Mouse (Mus musculus) lung, adult 18-20 months (tissue): ENCODE results near the gene Zfp683.

Experiments
- DNase-seq, 2 experiments: peaks; one replicate each; pipeline ENCODE4 v3.0.0; 2022; ENCODE audit warnings: mixed read lengths in 2 of 2

The Zfp683 gene

DNA sequence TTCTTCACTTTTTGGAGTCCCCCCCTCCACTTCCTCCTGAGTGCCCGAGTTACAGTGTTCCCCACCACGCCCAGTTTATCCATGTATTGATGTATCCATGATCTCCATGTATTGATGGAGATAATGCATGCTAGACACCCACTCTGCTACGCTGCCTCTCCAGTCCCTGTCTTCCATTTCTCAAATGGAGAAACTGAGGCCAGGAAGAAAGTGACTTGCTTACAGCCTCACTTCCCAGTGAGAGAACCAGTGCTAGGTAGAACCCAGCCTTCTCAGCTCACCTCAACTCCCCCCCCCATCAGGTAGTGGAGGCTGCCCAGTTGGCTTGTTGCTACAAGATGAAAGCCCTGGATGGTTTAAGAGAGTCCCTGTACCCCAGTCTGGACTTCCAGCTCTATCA lies at the start of gene Zfp683:
TSS of gene Zfp683 (plus strand) at position 301 of the 400 bp plus-strand sequence.
- no peak for DNase-seq

- DNase-seq, result peak; percentile 9 to 19
These were observed 47.9 kb upstream of the Zfp683 start for GRCm38 (mm10) chr4:134005581-134006358.

- DNase-seq, result no peak
These were observed 46.8 kb upstream of the Zfp683 start for GRCm38 (mm10) chr4:134006845-134007244.

DNA sequence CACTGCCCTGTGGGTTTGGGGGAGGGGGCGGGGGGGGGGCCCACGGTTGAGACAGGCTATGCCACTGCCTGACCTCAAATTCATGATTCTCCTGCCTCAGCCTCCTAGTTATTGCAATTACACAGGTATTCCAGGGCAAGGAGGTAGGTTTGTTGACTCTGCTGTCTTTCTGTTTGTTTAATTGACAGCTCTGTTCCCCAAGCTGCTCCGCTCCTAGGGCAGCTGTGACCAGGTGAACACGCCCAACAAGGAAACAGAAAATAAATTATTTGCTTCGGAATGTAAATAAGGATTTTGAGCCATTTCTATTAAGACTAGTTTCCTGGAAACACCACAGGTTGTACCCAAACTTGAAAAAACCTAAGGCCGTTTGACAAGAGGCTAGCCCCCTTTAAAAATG lies 43.9 kb upstream of the Zfp683 start:
- no peak for DNase-seq

DNA sequence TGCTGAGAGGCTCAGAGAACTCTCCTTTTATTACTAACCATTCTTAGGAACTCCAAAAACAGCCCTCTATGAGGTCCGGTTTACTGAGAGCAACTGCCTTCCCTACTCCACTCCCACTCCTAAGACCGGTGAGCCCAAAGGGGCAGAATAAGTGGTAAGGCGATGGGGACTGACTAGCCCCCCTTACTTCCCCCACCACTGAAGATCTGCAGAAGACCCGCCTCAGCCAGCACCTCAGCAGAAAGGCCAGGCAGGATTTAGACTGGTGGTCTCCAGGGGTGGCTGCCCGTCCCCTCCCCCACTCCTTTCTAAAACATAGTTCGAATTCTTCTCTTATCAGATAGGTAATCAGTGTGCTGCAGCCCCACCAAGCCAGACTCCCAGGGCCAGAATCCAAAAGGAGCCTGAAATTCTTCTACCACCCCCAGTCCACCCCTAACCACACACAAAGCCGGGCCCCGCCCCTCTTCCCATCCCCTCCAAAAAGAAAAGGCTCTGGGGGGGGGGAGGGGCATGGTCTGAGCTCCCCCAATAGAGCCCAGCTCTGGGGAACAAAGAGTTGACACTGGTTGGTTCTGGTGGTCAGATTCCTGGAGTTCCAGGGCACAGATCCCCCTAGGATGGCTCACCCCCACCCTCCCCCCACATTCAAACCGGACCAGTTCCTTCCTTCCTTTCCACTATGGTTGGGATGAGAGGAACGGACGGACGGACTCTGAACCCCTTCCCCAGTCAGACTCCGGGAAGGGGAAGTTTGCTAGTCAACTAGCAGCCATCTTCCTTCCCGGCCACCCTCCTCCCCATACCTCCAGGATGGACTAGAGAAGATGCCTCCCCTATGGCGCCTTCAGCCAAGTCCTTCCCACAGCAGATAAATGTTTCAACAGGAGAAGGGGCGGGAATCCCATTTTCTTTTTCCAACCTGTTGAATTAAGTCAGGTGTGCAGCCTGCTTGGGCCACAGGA lies 41.9 kb upstream of the Zfp683 start:
- DNase-seq, result no peak

- DNase-seq, result no peak
These were observed 40.6 kb upstream of the Zfp683 start for GRCm38 (mm10) chr4:134012858-134013528.

GRCm38 (mm10) chr4:134016208-134016607 lies 37.4 kb upstream of the Zfp683 start:
- no peak for DNase-seq

DNA sequence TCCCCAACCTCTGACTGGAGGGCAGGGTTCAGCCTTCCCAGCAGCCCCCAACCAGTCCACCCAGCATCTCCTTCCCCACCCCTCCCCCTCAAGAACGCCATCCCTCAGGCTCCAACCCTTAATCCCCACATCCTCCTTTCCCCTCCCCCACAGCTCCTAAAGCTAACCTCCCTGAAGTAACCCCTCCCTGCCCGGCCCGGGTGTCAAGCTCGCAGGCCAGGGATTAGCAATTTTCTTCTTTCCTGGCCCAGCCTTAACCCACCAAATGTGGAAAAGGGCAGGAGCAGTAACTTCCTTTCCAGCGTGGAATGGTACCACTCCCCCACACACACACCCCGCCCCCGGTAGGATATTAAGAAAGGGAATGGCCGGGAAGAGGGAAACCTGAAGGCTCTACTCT lies 36.9 kb upstream of the Zfp683 start:
- DNase-seq, result no peak

DNA sequence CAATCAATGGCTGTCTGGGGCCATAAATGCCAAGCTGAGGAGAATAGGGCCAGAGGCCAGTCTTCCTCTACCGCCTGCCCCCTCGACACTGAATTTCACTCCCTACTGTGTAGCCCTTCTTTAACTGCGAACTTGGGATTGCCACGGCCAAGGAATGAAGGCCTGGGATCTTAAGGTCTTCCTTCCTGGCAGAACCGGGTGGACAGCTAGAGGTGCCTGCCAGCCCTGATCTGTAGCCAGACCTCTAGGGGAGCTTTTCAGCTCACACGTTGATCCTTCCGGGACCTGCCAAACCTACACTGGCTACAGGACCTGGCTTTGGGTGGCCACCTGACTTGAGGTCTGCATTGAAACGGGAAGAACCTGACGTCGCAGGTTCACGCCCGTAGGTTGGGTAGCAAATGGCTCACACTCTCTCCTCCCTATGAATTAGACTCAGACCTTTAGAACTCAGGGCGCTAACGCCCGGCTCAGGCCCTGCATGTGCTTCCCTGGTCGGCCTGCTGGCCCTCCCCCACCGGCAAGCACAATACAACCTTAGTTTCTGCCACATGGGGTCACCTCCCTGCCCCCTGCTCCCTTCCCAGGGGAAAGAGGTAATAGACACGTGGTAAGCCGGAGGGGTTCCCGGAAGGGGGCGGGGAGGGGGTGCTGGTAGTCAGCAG lies 36.3 kb upstream of the Zfp683 start:
- DNase-seq, result no peak

DNA sequence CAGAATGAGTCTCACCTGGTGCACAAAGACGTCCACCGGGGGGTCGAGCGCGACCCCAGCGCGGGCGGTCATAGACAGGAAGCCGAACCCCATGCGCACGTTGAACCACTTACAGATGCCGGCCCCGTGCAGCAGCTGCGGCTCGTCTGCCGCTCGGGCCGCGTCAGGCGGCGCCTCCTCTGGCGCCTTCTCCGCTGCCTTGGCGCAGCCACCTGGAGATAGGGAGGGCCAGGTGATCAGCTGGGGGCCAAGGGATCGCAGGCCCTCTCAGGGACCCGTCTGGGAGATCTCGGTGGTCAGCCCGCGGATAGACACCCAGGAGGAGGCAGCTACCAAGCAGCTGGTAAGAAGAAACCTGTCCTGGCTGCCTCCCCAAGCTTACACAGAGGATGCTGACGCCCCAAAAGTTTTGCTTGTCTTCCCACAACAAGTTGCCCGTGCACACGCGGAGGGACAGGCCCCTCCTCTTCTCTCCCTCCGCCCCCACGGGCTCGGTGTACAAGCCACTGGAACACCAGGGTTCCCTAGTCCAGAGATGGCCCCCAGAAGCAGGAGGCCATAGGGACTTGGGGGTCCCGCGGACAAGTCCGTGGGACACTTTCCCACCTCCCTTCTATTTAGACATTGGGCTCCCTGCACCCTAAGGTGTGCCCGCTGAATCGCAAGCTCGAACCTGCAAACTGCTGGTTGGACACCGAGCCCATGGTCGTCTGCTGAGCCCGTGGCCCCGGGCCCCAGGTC lies 35.4 kb upstream of the Zfp683 start:
- DNase-seq, result no peak

GRCm38 (mm10) chr4:134018779-134019145 lies 34.9 kb upstream of the Zfp683 start, which contains the start of gene Lin28a:
Lin28a (minus strand) TSS chr4:134018841.
- DNase-seq, result no peak

DNA sequence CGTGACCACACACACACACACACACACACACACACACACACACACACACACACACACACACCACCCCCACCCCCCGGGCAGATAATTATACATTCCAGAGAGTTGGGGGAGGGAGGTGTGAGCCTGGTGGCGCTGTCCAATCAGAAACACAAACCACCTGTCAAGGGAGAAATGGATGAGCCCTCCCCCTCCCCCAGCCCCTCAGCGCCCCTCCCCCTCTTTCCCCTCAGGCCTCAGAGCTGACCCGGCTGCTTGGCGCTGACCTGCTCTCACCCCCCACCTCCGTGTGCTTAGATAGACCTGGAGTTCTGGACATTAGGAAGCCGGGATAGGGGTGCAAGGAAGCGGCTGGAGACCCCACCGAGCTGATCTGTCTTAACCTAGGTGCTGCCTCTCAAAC lies 34.4 kb upstream of the Zfp683 start:
- no peak for DNase-seq

GRCm38 (mm10) chr4:134019641-134020351 lies 33.8 kb upstream of the Zfp683 start:
- DNase-seq, result no peak

DNA sequence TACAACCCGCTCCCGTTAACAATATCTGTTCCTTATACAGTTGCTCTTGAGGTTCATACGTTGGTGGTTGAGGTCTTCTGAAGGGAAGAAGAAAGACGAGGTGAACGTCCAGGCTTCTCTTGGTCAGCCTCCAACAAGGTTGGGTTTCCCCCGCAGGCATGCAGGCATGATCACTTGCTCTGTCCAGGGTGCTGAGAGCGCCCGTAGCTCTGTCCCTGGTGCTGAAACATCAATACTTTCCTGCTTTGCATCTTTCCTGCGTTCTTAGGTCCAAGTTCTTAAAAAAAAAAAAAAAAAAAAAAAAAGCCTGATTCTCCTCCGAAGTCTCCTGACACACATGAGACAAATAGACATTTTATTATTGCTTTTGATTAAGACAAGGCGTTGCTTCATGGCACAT lies 33.0 kb upstream of the Zfp683 start:
- peak; percentile 61 to 67 for DNase-seq

- DNase-seq, result no peak
These were observed 27.8 kb upstream of the Zfp683 start for GRCm38 (mm10) chr4:134025802-134026201.

GRCm38 (mm10) chr4:134035953-134036352 lies 17.7 kb upstream of the Zfp683 start:
- peak; percentile 64 to 70 for DNase-seq

DNA sequence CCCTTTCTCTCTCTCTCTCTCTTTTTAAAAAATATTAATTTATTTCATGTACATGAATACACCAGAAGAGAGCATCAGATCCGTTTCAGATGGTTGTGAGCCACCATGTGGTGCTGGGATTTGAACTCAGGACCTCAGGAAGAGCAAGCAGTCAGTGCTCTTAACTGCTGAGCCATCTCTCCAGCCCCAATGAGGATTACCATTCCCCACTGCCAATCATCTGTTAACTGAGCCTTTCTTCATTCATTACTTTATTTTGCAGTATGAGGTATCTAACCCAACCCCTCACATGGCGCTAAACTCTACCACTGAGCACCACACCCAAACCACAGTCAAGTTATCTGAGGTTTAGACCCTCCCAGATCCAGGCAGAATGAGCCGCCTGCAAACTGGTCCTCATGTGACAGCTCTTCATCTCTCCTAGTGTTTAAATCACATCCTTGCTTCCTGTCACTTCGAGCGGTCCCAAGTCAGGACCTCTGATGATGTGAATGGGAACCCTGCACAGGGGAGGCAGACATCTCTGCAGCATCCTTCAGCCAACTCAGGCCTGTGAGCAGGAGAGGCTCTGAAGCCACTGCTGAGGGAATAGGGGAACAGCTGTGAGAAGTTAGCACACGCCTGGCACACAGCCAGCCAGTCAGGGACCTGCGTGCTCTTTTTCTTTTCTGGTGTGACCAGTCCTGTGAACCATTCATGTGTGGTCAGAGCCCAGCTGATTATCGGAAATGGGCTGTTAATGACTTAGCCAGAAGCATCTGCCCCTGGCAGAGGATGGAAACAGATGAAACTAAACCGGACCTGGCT lies 12.1 kb upstream of the Zfp683 start:
- DNase-seq, result peak in 1 of 2 experiments; percentile 8

DNA sequence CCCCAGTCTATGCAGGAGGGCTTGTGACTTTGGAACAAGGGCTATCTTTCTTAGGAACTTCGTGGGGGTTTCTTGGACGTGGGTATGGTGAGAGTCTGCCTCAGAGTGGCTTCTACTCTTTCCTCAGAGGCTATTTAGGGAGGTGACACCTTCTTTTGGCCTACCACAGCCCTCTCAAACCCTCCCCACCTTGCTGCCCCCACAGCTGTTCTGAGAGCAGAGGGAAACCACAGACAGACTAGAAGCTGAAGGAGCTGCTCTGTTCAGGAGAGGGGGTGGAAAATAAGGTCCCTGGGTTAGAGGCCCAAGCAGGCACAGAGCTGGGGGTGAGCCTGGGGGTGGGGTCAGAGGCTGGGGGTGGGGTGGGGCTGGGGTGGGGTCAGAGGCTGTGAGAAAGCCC lies 10.6 kb upstream of the Zfp683 start:
- DNase-seq, result no peak

DNA sequence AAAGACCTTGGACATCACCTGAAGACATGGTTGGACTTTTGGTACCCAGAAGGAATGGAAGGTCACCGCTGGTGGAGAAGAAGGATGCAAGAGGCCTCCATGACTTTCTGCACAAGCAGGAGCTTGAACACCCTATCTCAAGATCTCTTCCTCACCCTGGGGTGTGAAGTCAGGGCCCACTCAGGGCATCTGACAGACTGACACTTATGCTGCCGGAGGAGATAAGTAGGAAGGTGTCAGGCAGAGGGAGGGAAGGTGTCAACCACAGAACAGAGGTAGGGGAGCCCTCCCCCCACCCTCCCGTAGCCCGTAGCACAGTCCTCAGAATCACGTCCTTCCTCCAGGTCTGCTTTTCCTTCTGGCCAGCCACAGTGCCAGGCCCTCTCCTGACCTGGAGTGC lies 6.0 kb upstream of the Zfp683 start:
- no peak for DNase-seq

- DNase-seq, result no peak
These were observed 1.7 kb upstream of the Zfp683 start for GRCm38 (mm10) chr4:134051912-134052311.
